Mouse (Mus musculus) myocyte (in vitro differentiated cells): ENCODE measurements around the gene Nid1. TPM values are rescaled to one million over a fixed set of nuclear protein-coding genes. Genes with fewer than 3 reads are reported as not detected.
A peak's percentile ranks its signal among the peaks of the same experiment; 100 is the strongest.

ENCODE experiments used
- H3K27me3 ChIP-seq: one replicate; pipeline ENCODE4 v1.6.1; 2011; ENCODE audit not compliant: control insufficient read depth, insufficient read depth, insufficient read length
- H3K36me3 ChIP-seq: one replicate; pipeline ENCODE4 v1.6.1; 2011; ENCODE audit not compliant: control insufficient read depth, insufficient read depth
- H3K4me2 ChIP-seq: one replicate; pipeline ENCODE4 v1.6.1; 2011; ENCODE audit warnings: low read depth, control low read depth
- H3K4me3 ChIP-seq: one replicate; pipeline ENCODE4 v1.5.1; 2011; ENCODE audit warnings: mild to moderate bottlenecking, control low read depth, moderate library complexity
- H3K79me2 ChIP-seq: one replicate; pipeline ENCODE4 v1.6.1; 2011; ENCODE audit not compliant: control insufficient read depth, insufficient read depth
- H3ac ChIP-seq: one replicate; pipeline ENCODE4 v1.6.1; 2011; ENCODE audit not compliant: control insufficient read depth, insufficient read length
- CEBPB ChIP-seq: IDR thresholded peaks from 2 replicates; pipeline ENCODE4 v1.6.1; 2011; ENCODE audit warnings: mild to moderate bottlenecking, moderate library complexity; ENCODE audit not compliant: poor library complexity, insufficient read depth, severe bottlenecking
- E2F4 ChIP-seq: IDR thresholded peaks from one replicate; pipeline ENCODE4 v1.6.1; 2011; ENCODE audit warnings: mild to moderate bottlenecking, control low read depth, moderate library complexity; ENCODE audit not compliant: insufficient read depth
- MAX ChIP-seq: IDR thresholded peaks from one replicate; pipeline ENCODE4 v1.6.1; 2011; ENCODE audit warnings: low read depth, mild to moderate bottlenecking, control low read depth
- MYOD1 ChIP-seq, 3 experiments: IDR thresholded peaks; one replicate each; pipeline ENCODE4 v1.6.1; 2011; ENCODE audit warnings: control low read depth in 2 of 3, low read depth in 2 of 3, mild to moderate bottlenecking in 2 of 3, moderate library complexity in 1 of 3; ENCODE audit not compliant: insufficient read length in 2 of 3, control insufficient read depth in 1 of 3
- MYOG ChIP-seq, 3 experiments: IDR thresholded peaks; one replicate each; pipeline ENCODE4 v1.6.1; 2011; ENCODE audit warnings: control low read depth in 2 of 3, low read depth in 2 of 3, mild to moderate bottlenecking in 2 of 3; ENCODE audit not compliant: insufficient read length in 2 of 3, control insufficient read depth in 1 of 3, insufficient read depth in 1 of 3
- POLR2A ChIP-seq: IDR thresholded peaks from one replicate; pipeline ENCODE4 v1.6.1; 2011; ENCODE audit warnings: low read depth, mild to moderate bottlenecking, control low read depth, moderate library complexity; ENCODE audit not compliant: insufficient read length
- POLR2AphosphoS2 ChIP-seq: IDR thresholded peaks from one replicate; pipeline ENCODE4 v1.6.1; 2011; ENCODE audit warnings: low read depth, control low read depth; ENCODE audit not compliant: insufficient read length
- REST ChIP-seq: IDR thresholded peaks from one replicate; pipeline ENCODE4 v1.6.1; 2011; ENCODE audit warnings: mild to moderate bottlenecking, control low read depth, moderate library complexity; ENCODE audit not compliant: insufficient read depth, insufficient read length
- SRF ChIP-seq: IDR thresholded peaks from one replicate; pipeline ENCODE4 v1.6.1; 2011; ENCODE audit warnings: low read depth; ENCODE audit not compliant: control insufficient read depth, insufficient read length
- TCF12 ChIP-seq: IDR thresholded peaks from one replicate; pipeline ENCODE4 v1.6.1; 2011; ENCODE audit warnings: mild to moderate bottlenecking, control low read depth; ENCODE audit not compliant: poor library complexity, insufficient read depth, severe bottlenecking
- TCF3 ChIP-seq: IDR thresholded peaks from one replicate; pipeline ENCODE4 v1.6.1; 2011; ENCODE audit warnings: low read depth, control low read depth; ENCODE audit not compliant: insufficient read length
- USF1 ChIP-seq: IDR thresholded peaks from one replicate; pipeline ENCODE4 v1.6.1; 2011; ENCODE audit warnings: low read depth, mild to moderate bottlenecking, control low read depth, moderate library complexity
- polyA plus RNA-seq: library from polyadenylated mRNA; unstranded; fragments of >200 nt; fragmentation: generic; extraction: Trizol; gene quantifications from one replicate; pipeline ENCODE4 v1.2.1, GENCODE M21; 2012; ENCODE audit warnings: missing spikeins

Gene Nid1
- polyA plus RNA-seq, 1 experiment = 52.1 TPM

DNA sequence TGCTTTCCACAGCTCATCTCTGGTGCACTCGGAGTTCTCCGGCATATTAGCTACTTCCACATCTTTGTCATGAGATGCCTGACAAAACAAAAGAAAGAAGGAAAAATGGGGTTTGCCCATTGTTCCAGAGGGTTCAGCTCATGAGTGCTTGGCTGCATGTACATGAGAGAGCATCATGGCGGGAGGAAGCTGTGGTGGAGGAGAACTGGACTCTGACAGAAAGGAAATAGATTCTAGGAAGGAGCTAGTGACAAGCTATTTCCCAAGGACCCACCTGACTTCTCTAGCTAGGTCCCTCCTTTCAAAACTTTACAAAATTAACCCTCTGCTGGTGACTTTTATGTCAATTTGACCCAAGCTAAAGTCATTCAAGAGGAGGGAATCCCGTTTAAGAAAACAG, 110.5 kb downstream of the Nid1 start:
- Histone ChIP-seq H3K79me2 (no peaks in the 10 kb centered on the region), H3K27me3 (no peaks in the 10 kb centered on the region), H3K36me3 (no peaks in the 10 kb centered on the region), H3ac (no peak overlapping the region), H3K4me2 (no peak overlapping the region), H3K4me3 (no peak overlapping the region)
- TF ChIP-seq MYOG (IDR thresholded peaks at IDR 0.05; ENCODE audit: control insufficient read depth in 1 of 3, insufficient read depth in 1 of 3, insufficient read length in 2 of 3, low read depth in 2 of 3) (no peak), TCF12 (no peak), TCF3 (no peak), REST (no peak), MAX (no peak), CEBPB (no peak), SRF (no peak), POLR2AphosphoS2 (no peak), USF1 (no peak), E2F4 (no peak), POLR2A (no peak), MYOD1 (IDR thresholded peaks at IDR 0.05; ENCODE audit: control insufficient read depth in 1 of 3, insufficient read length in 2 of 3, low read depth in 2 of 3) (no peak)

DNA sequence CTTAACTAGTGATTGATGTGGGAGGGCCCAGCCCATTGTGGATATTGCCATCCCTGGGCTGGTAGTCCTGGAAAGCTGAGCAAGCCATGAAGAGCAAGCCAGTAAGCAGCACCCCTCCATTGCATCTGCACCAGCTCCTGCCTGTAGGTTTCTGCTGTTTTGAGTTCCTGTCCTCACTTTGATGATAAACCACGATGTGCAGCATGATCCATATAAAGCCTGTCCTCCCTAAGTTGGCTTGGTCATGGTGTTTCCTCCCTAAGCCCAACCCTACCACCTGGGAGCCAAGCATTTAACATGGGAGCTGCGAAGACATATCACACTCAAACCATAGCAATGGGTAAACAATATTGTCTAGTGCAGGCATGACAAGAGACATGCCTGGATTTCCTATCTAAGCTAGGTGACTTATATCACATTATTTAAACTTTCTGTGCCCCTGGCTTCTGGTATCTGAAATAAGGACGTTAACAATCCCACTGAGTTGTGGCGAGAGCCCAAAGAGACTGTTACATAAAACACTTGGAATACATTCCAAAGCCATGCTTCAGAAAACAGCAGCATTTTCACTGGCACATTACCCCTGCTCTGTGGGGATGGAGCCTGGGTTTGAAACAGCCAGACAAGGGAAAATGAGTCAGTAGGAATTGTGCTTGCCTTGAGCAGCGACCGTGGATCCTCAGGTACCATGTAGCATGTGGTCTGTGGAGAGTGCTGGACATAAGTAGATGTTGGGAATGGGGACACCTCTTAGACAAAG, 111.3 kb downstream of the Nid1 start:
- Histone ChIP-seq H3K4me3 (no peak overlapping the region), H3ac (no peak overlapping the region), H3K36me3 (no peaks in the 10 kb centered on the region), H3K79me2 (no peaks in the 10 kb centered on the region), H3K4me2 (no peak overlapping the region), H3K27me3 (no peaks in the 10 kb centered on the region)
- TF ChIP-seq USF1 (no peak), MYOG (IDR thresholded peaks at IDR 0.05; ENCODE audit: control insufficient read depth in 1 of 3, insufficient read depth in 1 of 3, insufficient read length in 2 of 3, low read depth in 2 of 3) (no peak), POLR2A (no peak), TCF3 (no peak), CEBPB (no peak), MAX (no peak), SRF (no peak), TCF12 (no peak), MYOD1 (IDR thresholded peaks at IDR 0.05; ENCODE audit: control insufficient read depth in 1 of 3, insufficient read length in 2 of 3, low read depth in 2 of 3) (no peak), E2F4 (no peak), POLR2AphosphoS2 (no peak), REST (no peak)

DNA sequence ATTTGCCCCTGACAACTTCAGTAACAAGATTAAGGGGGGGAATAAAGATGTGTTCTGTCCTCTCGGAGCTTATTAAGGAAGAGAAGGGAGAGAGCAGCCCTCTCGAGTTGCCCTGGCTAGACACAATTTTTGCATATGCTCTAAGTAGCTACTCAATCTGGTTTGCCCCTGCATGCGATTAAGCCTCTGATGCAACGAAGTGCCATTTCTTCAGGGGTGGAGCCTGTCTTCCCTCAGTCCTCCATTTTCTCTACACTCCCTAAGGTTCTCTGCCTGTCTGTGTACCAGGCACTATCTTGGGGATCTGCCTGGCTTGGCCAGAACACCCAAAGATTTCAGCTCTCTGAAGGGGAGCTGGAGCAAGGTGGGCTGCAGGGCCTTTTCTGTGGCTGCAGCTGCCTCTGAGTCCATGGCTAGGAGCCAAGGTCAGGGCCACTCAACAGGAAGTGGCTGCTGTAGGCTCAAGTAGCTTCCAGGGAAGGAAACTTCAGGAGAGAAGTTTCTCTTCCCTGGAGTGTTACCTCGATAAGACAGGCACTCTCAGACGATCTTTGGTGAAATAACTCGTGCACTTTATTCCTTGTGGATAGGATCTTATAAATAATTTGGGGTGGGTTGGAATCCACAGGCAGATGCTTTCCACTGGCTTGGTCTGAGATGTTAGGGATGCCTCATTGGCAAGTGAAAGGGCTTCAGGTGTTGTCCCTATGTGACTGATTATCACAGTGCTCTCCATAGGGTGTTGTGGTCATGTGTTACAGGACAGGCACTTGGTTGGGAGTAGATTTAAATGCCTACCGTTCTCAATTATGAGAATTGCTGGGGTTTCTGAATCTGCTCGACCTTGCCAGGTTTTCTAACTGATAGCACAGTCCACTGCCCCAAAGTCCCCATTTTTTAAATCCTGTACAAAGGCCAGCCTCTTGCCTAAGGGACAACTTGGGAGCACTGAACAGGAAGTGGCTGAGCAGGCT, 112.6 kb downstream of the Nid1 start:
- no peak overlapping the region for H3K4me2 ChIP-seq
- no peaks in the 10 kb centered on the region for H3K36me3 ChIP-seq
- no peak for TF ChIP-seq TCF12
- TF ChIP-seq POLR2AphosphoS2 = no peak
- TF ChIP-seq CEBPB = peak; percentile 77; the same call in 1 of the 2 replicates
- no peaks in the 10 kb centered on the region for H3K27me3 ChIP-seq
- no peak overlapping the region for H3K4me3 ChIP-seq
- H3ac ChIP-seq = no peak overlapping the region
- H3K79me2 ChIP-seq = no peaks in the 10 kb centered on the region

DNA sequence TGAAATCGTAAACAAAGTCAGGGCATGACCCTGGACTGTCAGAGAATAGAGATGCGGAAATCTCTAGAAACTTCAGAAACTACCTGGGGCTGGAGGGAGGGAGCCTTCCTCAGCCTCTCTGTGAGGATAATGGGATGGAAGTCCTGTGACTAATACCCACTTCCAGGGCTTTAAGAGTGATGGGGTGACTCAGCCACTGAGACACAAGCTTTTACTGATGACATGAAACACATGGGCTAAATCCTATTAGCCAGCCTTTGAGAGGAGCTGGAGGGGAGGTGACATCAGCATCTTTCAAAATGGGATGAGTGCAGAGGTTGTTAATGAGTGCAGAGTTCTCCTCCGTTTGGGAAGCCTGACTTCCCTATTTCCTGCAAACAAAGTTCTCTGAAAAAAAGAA, 114.7 kb downstream of the Nid1 start:
- Histone ChIP-seq H3K79me2 (no peaks in the 10 kb centered on the region), H3K4me2 (peak overlapping the region; percentile 16), H3K4me3 (no peak overlapping the region), H3K27me3 (no peaks in the 10 kb centered on the region), H3ac (no peak overlapping the region), H3K36me3 (no peaks in the 10 kb centered on the region)
- TF ChIP-seq MAX (peak; percentile 32), E2F4 (no peak), USF1 (peak; percentile 28)

DNA sequence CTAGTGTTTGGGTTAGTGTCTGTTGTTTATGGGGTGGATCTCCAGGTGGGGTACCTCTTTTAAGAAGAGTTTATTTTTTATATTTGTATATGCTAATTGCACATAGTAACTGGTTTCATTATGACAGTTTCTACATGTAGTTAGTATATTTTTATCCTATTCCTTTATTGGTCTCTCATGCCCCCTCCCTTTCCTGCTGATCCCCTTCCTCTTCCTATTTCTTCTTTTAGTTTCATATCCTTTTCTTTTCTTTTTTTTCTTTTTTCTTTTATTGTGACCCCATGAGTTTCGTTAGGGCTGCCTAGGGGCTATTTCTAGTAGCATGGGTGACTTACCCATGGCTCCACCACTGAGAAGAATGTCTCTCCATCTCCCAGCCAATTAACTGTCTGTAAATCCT, 116.3 kb downstream of the Nid1 start:
- H3K4me3 ChIP-seq = no peak overlapping the region
- no peak overlapping the region for H3ac ChIP-seq
- H3K79me2 ChIP-seq = no peaks in the 10 kb centered on the region
- TF ChIP-seq MYOD1 (IDR thresholded peaks at IDR 0.05; ENCODE audit: control insufficient read depth in 1 of 3, insufficient read length in 2 of 3, low read depth in 2 of 3) (no peak), MYOG (IDR thresholded peaks at IDR 0.05; ENCODE audit: control insufficient read depth in 1 of 3, insufficient read depth in 1 of 3, insufficient read length in 2 of 3, low read depth in 2 of 3) (no peak), MAX (no peak), E2F4 (no peak), SRF (no peak), REST (no peak), USF1 (no peak)
- no peaks in the 10 kb centered on the region for H3K36me3 ChIP-seq
- no peak overlapping the region for H3K4me2 ChIP-seq
- H3K27me3 ChIP-seq = no peaks in the 10 kb centered on the region
